Mouse (Mus musculus) spleen, postnatal 10 days (tissue): Measurements from ENCODE around the gene Ccr1l1.

Source experiments
- DNase-seq, 2 experiments: peaks; one replicate each; pipeline ENCODE4 v3.0.0; 2021 to 2022; ENCODE audit warnings: low spot score in 2 of 2

Gene Ccr1l1

DNA sequence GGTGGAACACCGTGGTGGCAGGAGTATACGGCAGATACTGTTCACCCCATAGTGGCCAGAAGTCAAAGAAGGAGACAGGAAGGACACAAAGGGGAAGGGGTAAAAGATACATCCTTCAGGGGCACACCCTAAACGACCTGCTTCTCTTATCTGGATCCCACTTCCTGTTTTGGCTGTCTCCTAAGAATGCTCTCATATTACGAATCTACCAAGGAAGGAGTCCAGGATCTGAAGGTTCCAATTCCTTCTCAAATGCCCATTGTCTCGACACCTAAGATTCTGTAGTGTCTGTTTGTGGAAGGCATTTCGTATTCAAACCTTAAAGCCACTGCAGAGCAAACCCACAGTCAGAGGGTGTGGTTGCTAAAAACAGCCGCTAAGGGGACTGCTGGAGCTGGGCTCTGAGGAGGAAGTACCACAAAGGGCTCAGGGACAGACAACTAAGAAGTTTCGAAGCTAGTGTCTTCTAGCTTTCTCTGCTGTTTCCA is 49.4 kb downstream of the Ccr1l1 start:
- DNase-seq: peak; percentile 54 to 72

DNA sequence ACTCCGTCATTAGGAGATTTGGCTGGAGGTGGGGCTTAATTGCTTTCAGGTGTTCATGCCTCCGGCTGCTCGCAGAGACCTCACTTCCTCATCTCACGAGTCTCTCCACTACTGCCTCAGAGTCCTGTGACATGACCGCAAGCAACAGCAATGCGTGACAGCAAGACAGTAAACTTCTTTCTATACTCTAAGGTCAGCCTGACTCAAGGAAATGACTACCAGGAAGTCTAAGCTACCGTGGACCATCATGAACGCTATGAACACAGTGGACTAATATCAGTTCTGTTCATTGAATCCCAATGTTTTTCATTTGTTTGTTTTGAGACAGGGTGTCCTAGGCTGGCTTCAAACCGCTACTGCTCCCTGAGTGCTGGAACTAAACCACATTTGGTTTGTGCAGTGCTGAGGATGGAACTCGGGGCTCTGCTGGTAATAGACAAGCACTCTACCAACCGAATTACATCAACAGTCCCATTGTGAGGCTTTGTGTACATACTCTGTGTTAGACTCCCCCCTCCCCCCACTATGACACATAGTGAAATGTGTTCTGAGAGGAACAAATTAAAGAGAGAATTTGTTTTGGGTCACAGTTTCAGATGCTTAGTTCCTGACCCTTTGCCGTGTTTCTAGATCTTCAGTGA is 50.0 kb downstream of the Ccr1l1 start:
- DNase-seq: peak; percentile 54 to 74

DNA sequence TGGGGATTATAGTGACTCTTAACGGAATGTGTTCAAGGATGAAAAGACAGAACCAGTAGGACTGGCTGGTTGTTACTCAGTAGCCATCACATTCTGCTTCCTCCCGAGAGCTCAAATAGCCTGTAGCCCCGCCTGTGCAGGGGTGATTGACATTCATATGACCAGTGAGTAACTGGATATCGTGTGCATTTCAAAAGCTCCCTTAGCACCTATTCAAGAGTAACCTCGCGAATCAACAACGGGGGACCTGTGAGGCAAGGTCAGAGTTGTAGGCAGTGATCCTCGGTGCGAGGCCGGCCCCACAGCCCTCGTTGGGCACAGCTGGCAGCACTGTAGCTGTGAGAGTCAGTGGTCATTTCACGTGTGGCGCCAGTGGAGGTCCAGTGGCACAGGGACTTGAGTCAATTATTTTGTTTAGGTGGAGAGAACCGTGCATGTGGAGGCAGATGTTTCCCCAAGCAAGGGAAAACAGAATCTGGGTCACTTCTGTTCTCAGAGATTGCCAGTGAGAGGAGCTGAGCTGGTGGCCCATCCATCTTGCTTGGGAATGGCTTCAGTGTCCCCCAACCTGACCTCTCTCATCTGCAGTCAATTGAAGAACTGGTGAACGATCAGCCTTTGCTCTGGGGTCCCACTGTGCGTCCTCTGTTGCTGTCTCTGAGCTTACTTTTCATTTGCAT is 50.8 kb downstream of the Ccr1l1 start:
- DNase-seq: peak; percentile 36 to 43
